Mouse (Mus musculus) inflammation-experienced regulatory T-cells (primary cell): ENCODE measurements around the gene Tex19.1. TPM values are rescaled to one million over a fixed set of nuclear protein-coding genes. Genes with fewer than 3 reads are reported as not detected.

Source experiments
- polyA plus RNA-seq, 2 experiments: library from polyadenylated mRNA; unstranded; fragments of 100-300 nt; shearing (Covaris generic); gene quantifications; one replicate each; pipeline ENCODE4 v1.2.1; 2017

The Tex19.1 gene
- not detected for polyA plus RNA-seq

GRCm38 (mm10) chr11:121145865-121146264 is at the start of gene Tex19.1:
Gene Tex19.1 (plus strand): TSS chr11:121146143.

GRCm38 (mm10) chr11:121118577-121118976 is 27.4 kb upstream of the Tex19.1 start, which contains the start of gene Tex19.2:
Gene Tex19.2 (minus strand): TSS chr11:121118677.

GRCm38 (mm10) chr11:121159971-121160370 is 14.0 kb downstream of the Tex19.1 start, which contains the start of gene Uts2r:
Gene Uts2r (plus strand): TSS chr11:121160271.

Other genes starting within 250 kb of the Tex19.1 start
- gene Ccdc57, start 213.3 kb upstream of the Tex19.1 start, polyA plus RNA-seq: 1 to 10 TPM in 1 of 2 experiments, under 1 TPM in 1; 0.48 to 1.1 TPM
- gene Slc16a3, start 197.7 kb upstream of the Tex19.1 start, polyA plus RNA-seq: 1 to 10 TPM; 4.9 to 9.9 TPM
- 100 to 1,000 TPM; 149 TPM for gene Csnk1d, start 154.8 kb upstream of the Tex19.1 start, polyA plus RNA-seq
- gene Cd7, start 106.7 kb upstream of the Tex19.1 start, polyA plus RNA-seq: 10 to 100 TPM; 74.6 to 85.2 TPM
- gene Sectm1b, start 82.6 kb upstream of the Tex19.1 start, polyA plus RNA-seq: not detected
- not detected for gene Sectm1a, start 64.9 kb upstream of the Tex19.1 start, polyA plus RNA-seq
- gene Tex19.2, start 27.5 kb upstream of the Tex19.1 start, polyA plus RNA-seq: 1 to 10 TPM in 1 of 2 experiments, not detected in 1; 1.9 TPM
- under 1 TPM in 1 of 2 experiments, not detected in 1; 0.98 TPM for gene Uts2r, start 14.1 kb downstream of the Tex19.1 start, polyA plus RNA-seq
- 1 to 10 TPM; 2.6 to 3.7 TPM for gene Hexdc, start 58.3 kb downstream of the Tex19.1 start, polyA plus RNA-seq
- gene Ogfod3, start 58.6 kb downstream of the Tex19.1 start, polyA plus RNA-seq: 10 to 100 TPM in 1 of 2 experiments, 1 to 10 TPM in 1; 5.7 to 13.2 TPM
- gene Cybc1, start 83.2 kb downstream of the Tex19.1 start, polyA plus RNA-seq: 100 to 1,000 TPM; 108 to 143 TPM
- gene Narf, start 91.1 kb downstream of the Tex19.1 start, polyA plus RNA-seq: 10 to 100 TPM; 21.9 to 31.5 TPM
- gene Foxk2, start 113.8 kb downstream of the Tex19.1 start, polyA plus RNA-seq: 10 to 100 TPM; 17.4 to 20.9 TPM
- 10 to 100 TPM; 37.7 to 43.6 TPM for gene Wdr45b, start 208.3 kb downstream of the Tex19.1 start, polyA plus RNA-seq
- 1 to 10 TPM in 1 of 2 experiments, under 1 TPM in 1; 0.22 to 1.5 TPM for gene Rab40b, start 242.1 kb downstream of the Tex19.1 start, polyA plus RNA-seq